Mouse (Mus musculus) thymus, adult 2 months (tissue): ENCODE results near the gene Vmn2r66. TPM values are rescaled to one million over a fixed set of nuclear protein-coding genes. Genes with fewer than 3 reads are reported as not detected.

Experiments
- DNase-seq: peaks from one replicate; pipeline ENCODE4 v3.0.0; 2021
- H3K27ac ChIP-seq: fragments of 200-500 bp; 2 replicates; pipeline ENCODE4 v1.5.1; 2012; ENCODE audit warnings: low read length, control low read depth; ENCODE audit not compliant: control insufficient read depth, insufficient read depth
- H3K27me3 ChIP-seq: fragments of 200-500 bp; 2 replicates; pipeline ENCODE4 v1.6.1; 2012; ENCODE audit warnings: mild to moderate bottlenecking, low read length, moderate library complexity, mixed read lengths; ENCODE audit not compliant: control insufficient read depth, insufficient read depth
- H3K36me3 ChIP-seq: fragments of 200-500 bp; 2 replicates; pipeline ENCODE4 v1.6.1; 2012; ENCODE audit warnings: mild to moderate bottlenecking, low read length, moderate library complexity; ENCODE audit not compliant: control insufficient read depth, insufficient read depth
- H3K4me1 ChIP-seq: fragments of 200-500 bp; replicated peaks from 2 replicates; pipeline ENCODE4 v1.6.1; 2012; ENCODE audit warnings: low read length; ENCODE audit not compliant: control insufficient read depth, insufficient read depth
- H3K4me3 ChIP-seq: fragments of 200-500 bp; 2 replicates; pipeline ENCODE4 v1.5.1; 2012; ENCODE audit warnings: mild to moderate bottlenecking, low read length, control low read depth, moderate library complexity; ENCODE audit not compliant: control insufficient read depth, insufficient read depth
- CTCF ChIP-seq: fragments of 200-500 bp; IDR thresholded peaks from 2 replicates; pipeline ENCODE4 v1.5.1; 2012; ENCODE audit warnings: mild to moderate bottlenecking, control low read depth, low read length, moderate library complexity, borderline replicate concordance; ENCODE audit not compliant: control insufficient read depth, poor library complexity, insufficient read depth; ENCODE audit errors: extremely low read depth
- POLR2A ChIP-seq: fragments of 200-500 bp; IDR thresholded peaks from 2 replicates; pipeline ENCODE4 v1.6.1; 2012; ENCODE audit warnings: mild to moderate bottlenecking, low read length, control low read depth, moderate library complexity; ENCODE audit not compliant: control insufficient read depth, poor library complexity, insufficient read depth; ENCODE audit errors: extremely low read depth
- WGBS: fragments of 180-500 bp; shearing (Covaris S2); methylation state at CpG from one replicate; pipeline ENCODE4 v1.1.7; 2018; 5-methylcytosine and 5-hydroxymethylcytosine counted together
- polyA plus RNA-seq: library from polyadenylated mRNA; depleted of rRNA; stranded (reverse); fragments of >200 nt; gene quantifications from 2 replicates; pipeline ENCODE4 v1.2.3, GENCODE M21; 2012; rRNA removed

The Vmn2r66 gene
- polyA plus RNA-seq, result not detected in 2 replicates

DNA sequence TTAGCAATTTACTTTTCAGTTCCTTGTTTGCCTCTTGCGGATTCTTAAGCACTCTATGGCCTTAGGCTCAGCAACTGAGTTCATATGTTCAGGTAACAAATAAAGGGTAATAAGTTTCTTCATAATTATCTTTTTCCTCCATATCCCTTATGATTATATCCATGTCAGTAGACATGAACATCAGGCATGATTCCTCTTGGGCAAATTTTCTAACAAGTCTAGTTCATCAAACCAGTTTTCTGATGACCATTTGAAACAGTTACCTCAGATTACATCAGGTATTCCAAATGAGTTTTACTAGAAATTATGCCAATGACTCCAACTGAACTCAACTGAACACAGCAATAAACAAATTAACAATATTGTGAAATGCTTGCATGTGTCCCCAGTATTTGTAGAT is at the start of gene Vmn2r66:
Vmn2r66 (minus strand) TSS at position 101 of the 400 bp plus-strand sequence.
- TF ChIP-seq CTCF, result no peak
- no peak for TF ChIP-seq POLR2A
- Histone ChIP-seq H3K27ac (no peak within 1 kb of the TSS), H3K27me3 (no peaks in the 10 kb centered on the region), H3K36me3 (no peaks in the 10 kb centered on the region), H3K4me1 (no peaks in the 10 kb centered on the region), H3K4me3 (no peak within 1 kb of the TSS)
- 86% methylated on average over 1 of the region's 1 CpGs for WGBS
- no peak for DNase-seq

DNA sequence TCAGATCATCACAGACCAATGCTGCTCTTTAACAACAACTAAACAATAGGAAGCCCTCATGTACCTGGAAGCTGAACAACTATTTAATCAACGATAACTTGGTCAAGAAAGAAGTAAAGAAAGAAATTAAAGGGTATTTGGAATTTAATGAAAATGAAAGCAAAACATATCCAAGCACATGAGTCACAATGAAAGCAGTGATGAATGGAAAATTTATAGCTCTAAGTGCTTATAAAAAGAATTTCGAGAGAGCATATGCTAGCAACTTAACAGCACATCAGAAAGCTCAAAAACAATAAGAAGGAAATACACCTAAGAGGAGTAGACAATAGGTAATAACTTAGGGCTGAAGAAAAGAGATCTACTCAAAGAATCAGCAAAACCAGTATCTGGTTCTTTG is 15.4 kb downstream of the Vmn2r66 start:
- H3K27me3 ChIP-seq, result no peaks in the 10 kb centered on the region
- no peaks in the 10 kb centered on the region for H3K36me3 ChIP-seq
- no peak overlapping the region for H3K27ac ChIP-seq
- DNase-seq, result no peak
- 71% methylated on average over 2 of the region's 2 CpGs for WGBS
- H3K4me3 ChIP-seq, result no peak overlapping the region
- no peak for TF ChIP-seq POLR2A
- no peak for TF ChIP-seq CTCF
- no peaks in the 10 kb centered on the region for H3K4me1 ChIP-seq

DNA sequence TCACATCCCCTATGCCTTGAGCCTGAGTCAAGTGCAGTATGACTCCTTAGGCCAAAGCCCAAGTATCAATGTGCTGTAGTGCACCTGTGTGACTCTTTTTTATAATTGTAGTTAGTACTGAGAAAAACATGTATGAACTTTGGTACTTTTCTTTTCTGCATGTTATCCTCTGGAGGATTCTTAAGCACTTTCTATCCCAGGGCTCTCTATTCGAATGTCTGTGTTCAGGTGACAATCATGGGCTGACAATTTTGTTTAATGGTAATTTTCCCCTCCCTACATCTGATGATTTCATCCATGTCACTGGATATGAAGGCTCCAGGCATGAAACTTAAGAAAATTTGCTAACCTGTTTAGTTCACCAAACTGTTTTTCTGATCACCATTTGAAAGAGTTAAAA is 48.1 kb downstream of the Vmn2r66 start, which contains the start of gene Vmn2r65:
Vmn2r65 (minus strand) TSS at position 101 of the 400 bp plus-strand sequence.
- Histone ChIP-seq H3K27ac (no peak within 1 kb of the TSS), H3K4me1 (no peaks in the 10 kb centered on the region), H3K27me3 (no peaks in the 10 kb centered on the region), H3K36me3 (no peaks in the 10 kb centered on the region), H3K4me3 (no peak within 1 kb of the TSS)
- DNase-seq, result no peak
- 56% methylated on average over 1 of the region's 1 CpGs for WGBS
- TF ChIP-seq POLR2A (no peak), CTCF (no peak)

Other genes with a start within 250 kb of the Vmn2r66 start
- gene Olfr291, start 158.7 kb downstream of the Vmn2r66 start, polyA plus RNA-seq, result not detected in 2 replicates
- gene Vmn2r65, start 48.2 kb downstream of the Vmn2r66 start, polyA plus RNA-seq, result not detected in 2 replicates
- not detected in 2 replicates for gene Vmn2r67, start 143.7 kb upstream of the Vmn2r66 start, polyA plus RNA-seq
- not detected in 2 replicates for gene Vmn2r68, start 225.5 kb upstream of the Vmn2r66 start, polyA plus RNA-seq